Mouse (Mus musculus): ENCODE measurements at regions not wholly inside any gene's neighbourhood (a gene's known extent, or its start where the extent isn't known, plus 50 kb on each side); places are given as distances from the start of the nearest gene placed in this dataset.

DNA sequence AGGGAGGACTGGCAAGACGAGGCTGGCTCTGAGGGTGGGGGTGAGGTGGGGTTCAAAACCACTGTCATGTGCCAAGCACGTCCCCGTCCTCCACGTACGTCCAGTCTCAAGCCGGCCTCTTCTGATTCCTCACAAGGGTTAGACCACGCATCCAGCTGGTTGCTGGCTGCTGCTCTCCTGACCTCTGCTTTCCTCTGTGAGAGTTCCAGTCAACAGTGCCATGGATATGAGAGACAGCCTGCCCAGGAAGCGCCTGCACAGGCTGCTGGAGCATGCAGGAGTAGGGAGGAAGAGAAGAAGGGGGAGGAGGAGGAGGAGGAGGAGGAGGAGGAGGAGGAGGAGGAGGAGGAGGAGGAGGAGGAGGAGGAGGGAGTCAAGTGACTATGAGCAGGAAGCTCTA, 224.6 kb upstream of the Ajap1 start:
- no peak for ATAC-seq (ENCODE audit: insufficient number of reproducible peaks, low FRiP score, low TSS enrichment)

DNA sequence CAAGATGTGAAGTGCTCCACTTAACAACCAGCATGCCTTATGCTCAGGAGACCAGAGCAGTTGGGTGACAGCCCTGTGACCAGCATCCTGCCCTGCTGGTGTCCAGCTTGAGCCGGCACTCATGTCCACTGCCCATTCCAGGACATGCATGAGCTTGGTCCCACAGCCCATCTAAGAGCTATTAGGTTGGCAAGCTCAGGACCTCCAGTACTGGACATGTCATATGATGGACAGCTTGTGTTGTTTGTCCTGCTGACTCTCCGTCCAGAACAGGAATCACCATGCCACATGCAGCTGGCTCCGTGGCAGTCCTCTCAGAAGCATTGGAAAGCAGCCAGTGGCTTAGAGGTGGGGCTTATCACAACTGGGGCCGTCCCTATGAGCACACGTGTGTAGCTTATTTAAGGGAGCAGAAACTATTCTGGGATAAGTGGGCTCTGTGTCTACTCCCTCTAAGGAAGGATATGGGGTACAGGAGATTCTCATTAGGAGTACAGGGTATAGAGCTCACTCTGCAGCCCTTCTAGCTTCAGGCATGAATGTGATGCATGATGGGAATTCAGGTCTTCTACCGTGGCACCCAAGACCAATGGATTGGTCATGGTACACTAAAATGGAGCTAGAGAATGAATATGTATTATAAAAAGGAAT, 232.5 kb upstream of the Ajap1 start:
- no peak for ATAC-seq (ENCODE audit: insufficient number of reproducible peaks, low FRiP score, low TSS enrichment)

DNA sequence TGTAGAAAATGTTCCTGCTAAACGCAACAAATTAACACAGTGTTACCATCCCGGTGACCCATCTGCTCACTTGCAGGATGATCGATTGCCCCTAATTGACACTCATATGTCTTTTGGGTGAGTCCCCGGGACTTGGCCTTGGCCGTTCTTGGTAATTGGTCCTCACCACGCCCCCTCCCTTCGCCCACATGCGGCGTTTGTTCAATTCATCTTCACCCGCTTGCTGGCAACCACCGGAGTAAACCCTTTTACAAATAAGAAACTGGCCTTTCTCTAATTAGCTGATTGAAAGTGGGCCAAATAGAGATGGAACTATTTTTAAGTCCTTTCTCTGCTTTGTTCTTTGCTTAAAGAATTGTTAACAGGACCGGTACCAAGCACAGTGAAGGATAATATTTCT, 234.7 kb upstream of the Ajap1 start:
- no peak for ATAC-seq (ENCODE audit: insufficient number of reproducible peaks, low FRiP score, low TSS enrichment)

DNA sequence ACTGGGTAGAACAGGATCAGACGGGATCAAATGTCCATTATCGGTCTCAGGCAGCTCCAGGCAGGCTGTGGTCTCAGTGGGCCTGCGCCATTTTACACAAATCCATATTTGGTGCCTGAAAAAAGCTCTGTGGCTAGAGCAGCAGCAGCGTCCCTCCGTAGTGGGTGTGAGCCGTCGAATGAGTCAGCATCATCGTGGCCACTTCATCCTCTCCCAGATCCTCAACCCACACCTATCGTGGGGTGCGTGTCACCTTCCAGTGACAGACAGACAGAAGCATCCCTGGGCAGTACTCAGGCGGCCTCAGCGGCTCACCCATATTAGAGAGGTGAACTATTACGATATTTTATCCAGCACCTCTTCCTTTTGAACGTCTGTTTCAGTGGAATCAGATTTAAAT, 233.0 kb upstream of the A430005L14Rik start:
- no peak for ATAC-seq (ENCODE audit: insufficient number of reproducible peaks, low FRiP score, low TSS enrichment)

DNA sequence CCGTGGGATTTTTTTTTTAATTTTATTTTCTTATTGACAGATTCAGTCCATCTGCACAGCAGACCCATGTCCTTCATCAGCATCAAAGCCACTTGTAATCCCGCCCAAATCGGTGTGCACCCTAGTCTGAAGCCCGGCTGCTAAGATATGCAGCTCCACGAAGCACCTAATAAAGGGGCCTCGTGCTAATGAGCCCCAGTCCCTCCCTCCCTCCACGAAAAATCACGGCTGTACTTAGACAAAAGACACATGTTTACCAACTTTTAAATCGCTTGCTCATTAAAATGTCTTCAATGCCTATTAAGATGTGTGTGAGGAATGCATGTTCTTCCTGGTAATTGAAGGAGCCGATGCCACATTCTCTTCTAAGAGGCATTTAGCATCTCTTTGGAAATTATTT, 229.8 kb upstream of the A430005L14Rik start:
- ATAC-seq (ENCODE audit: insufficient number of reproducible peaks, low FRiP score, low TSS enrichment): no peak

DNA sequence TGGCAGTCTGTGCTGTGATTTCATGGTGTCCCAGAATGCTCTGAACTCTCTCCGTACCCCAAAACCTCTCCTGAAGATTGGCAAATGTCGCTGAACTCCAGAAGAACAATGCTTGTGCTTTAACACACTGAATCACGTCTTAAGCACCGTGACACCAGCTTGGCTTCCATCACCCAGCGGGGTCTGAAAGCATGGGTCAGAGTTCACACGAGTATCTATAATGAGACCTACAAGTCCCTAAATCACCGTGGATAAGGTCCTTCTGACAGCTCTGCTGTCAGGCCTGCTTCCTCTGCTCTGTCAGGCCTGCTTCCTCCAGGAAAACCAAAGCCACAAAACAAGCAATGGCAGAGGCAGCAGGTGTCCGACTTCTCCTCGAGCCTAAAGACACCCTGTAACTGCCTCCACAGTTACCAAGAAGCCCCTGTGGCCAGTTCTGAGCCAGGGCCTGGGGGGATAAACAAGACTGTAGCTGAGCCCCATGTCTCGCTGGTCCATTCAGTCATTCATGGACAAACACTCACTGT, 229.1 kb upstream of the A430005L14Rik start:
- ATAC-seq (ENCODE audit: insufficient number of reproducible peaks, low FRiP score, low TSS enrichment): no peak

DNA sequence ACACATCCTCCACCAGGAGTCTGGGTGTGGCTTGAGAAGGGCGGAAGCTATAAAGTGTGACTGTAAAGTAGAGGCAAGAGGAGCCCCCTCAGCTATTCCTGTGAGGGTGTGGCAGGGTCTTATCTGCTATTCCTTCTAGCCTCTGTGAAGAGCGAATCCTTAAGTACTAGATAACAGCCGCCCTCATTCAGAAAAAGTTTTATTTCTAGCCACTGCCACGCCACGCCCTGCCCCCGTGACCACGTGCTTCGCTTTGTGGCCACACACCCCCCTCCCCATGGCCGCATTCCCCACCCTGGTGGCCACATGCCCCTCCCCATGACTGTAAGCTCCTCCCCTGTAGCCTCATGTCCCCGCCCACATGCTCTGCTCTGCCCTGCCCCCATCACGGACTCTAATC, 218.9 kb upstream of the A430005L14Rik start:
- ATAC-seq (ENCODE audit: insufficient number of reproducible peaks, low FRiP score, low TSS enrichment): no peak

DNA sequence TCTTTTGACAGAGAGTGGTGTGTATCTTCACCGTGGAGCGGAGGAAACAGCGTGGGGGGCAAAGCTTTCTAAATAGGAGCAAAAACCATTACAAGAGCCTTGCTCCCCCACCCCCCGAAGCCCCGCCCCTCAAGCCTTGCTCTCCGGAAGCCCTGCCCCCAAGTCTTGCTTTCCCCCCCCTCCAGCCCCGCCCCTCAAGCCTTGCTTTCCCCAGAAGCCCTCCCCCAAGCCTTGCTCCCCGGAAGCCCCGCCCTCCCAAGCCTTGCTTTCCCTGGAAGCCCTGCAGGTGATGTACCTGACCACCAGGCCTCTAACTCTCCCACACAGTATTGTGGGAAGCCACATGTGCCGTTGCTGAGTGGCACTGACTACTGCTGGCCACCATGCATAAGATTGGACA, 214.8 kb upstream of the A430005L14Rik start:
- no peak for ATAC-seq (ENCODE audit: insufficient number of reproducible peaks, low FRiP score, low TSS enrichment)

DNA sequence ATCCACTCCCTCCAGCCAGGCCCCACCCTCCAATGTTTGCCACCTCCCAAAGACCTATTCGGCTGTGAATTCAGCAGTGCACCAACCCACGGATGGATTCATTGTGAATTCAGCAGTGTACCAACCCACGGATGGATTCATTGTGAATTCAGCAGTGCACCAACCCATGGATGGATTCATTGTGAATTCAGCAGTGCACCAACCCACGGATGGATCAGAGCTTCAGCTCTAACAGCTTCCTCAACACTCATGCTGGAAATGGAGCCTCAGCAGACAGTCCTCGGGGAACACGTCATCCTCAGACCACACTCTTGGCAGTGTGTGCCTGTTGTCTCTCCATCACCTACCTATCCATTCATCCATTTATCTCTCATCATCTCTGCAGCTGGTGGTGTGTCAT, 204.2 kb upstream of the A430005L14Rik start:
- ATAC-seq (ENCODE audit: insufficient number of reproducible peaks, low FRiP score, low TSS enrichment): no peak

DNA sequence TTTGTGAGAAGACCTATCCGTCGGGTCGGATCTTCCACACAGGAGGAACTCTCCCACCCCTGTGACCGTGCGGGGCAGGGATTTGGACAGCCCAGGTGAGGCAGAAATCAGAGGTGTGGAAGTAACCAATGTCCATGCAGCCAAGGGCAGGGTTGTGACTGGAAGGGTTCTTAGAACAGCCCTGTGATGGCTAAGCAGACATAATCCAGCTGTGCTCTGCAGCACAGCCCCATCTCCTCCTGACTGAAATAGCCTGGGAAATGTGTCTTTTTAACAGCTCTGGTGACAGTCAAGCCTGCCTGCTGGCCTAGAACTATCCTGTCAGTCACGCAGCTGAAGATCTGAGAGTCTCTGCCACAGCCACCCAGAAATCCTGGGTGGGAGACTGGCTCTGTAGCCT, 198.7 kb upstream of the A430005L14Rik start:
- ATAC-seq (ENCODE audit: insufficient number of reproducible peaks, low FRiP score, low TSS enrichment): no peak

DNA sequence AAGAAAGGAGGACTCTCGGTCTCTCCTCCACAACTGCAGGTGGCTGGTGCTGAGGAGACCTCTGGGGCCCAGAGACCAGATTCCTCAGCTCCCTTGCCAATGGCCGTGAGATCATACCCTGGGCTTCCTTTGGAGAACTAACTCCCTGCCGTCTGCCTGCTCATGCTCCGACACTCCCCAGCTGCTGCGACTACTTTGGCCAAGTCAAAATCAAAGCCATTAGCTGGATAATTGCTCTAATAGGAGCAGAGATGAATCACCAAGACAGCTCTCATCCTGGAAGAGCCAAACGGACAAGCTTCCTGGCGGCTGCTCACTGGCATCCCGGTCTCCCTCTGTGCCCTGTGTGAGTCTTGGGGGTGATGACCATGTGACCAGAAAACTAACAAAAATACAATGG, 198.3 kb upstream of the A430005L14Rik start:
- no peak for ATAC-seq (ENCODE audit: insufficient number of reproducible peaks, low FRiP score, low TSS enrichment)

DNA sequence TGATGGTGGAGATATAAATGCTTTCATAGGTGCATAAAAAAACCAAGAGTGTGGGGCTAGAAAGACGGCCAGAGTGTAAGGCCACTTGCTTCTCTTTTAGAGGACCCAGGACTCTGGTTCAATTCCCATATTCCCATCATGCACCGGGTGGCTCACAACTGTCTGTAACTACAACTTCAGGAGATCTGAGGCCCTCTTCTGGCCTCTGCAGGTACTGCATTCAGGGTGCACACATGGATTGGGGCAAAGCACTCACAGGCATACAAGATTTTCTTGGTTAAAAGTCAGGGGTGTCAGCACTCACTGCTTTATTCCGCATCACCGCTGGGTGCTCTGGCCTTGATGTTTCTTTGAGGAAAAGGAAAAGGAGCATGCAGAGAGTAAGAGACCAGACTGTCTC, 196.1 kb upstream of the A430005L14Rik start:
- ATAC-seq (ENCODE audit: insufficient number of reproducible peaks, low FRiP score, low TSS enrichment): no peak

DNA sequence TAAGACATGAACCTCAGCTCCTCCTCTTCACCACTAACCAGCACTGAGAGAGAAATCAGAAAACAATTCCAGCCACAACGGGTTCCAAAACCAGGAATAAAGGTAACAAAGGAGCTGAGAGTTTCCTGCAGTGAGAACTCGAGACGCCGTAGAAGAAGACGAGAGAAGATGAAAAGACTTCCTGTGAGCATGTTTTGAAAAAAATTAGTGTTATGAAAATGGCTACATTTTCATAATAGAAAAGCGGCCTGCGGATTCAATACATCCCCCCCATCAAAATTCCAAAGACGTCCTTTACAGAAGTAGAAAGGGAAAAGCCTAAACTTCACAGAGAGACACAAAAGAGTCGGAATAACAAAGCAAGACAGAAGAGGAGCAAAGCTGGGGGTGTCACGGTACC, 193.6 kb upstream of the A430005L14Rik start:
- ATAC-seq (ENCODE audit: insufficient number of reproducible peaks, low FRiP score, low TSS enrichment): no peak

DNA sequence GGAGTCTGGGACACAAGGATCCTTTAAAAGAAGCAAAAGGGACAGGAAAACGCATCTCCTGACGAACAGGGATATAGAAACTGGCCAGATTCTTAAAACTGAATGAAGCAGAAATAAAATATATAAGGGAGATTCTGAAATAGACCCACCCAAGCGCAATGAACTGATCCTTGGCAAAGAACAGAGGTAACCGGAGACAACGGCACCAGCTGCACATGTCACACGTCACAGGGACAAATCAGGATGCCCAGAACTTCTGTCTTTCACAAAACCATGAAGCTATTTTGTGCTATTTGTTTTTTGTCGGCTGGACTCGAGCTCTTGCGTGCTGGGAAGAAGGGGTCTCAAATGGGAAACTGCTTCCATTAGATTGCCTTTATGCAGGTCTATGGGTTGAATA, 189.3 kb upstream of the A430005L14Rik start:
- ATAC-seq (ENCODE audit: insufficient number of reproducible peaks, low FRiP score, low TSS enrichment): no peak

DNA sequence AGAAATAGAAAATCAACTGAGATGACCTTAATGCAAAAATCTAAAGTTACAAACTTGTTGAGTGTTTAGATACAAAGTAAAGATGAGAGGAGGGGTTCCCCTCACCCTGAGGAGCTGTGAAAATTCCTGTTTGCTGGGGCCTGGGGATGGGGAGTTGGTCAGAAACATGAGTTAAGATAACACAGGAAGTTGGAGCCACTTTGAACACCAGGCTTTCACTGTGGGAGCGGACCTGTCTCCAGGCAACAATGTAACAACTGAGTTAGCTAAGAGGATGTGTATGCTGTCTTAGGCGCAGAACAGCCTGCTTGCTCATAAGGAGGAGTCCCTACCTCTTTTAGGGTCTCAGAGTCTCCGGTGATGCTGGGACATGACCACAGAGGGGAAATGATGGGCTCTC, 188.7 kb upstream of the A430005L14Rik start:
- no peak for ATAC-seq (ENCODE audit: insufficient number of reproducible peaks, low FRiP score, low TSS enrichment)

DNA sequence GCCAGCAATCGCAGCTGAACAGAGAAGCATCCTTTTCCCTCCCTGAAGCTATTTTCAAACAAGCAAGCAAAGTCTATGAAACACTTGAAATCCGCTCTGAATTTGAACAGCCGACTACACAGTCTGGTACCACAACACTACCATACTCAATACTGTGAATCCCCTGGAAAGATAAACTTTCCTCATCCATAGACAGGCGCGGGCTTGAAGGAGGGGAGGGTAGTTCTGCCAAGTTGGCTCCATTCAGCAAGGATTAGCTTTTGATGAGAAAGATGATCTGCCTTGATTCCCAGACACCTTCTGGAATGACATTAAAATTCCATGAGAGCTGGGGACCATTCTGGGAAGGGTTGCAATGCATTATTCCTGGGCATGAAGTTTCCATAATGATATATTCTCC, 186.4 kb upstream of the A430005L14Rik start:
- ATAC-seq (ENCODE audit: insufficient number of reproducible peaks, low FRiP score, low TSS enrichment): no peak

DNA sequence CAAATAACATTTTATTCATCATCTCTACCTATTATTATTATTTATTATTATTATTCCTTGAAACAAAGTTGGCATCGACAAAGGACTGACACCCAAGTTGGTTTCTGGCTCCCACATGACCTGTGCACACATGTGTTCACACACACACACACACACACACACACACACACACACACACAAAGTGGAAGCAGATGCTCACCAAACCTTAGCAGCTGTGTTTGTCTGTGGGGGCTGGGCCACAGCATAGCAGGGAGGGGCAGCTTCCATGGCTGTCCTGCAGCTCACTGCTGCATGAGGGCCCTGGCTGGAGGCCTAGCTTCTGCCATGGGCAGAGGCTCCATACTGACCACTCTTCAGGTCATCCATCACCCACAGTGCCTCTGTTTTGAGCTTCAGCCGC, 176.5 kb upstream of the A430005L14Rik start:
- ATAC-seq (ENCODE audit: insufficient number of reproducible peaks, low FRiP score, low TSS enrichment): no peak

DNA sequence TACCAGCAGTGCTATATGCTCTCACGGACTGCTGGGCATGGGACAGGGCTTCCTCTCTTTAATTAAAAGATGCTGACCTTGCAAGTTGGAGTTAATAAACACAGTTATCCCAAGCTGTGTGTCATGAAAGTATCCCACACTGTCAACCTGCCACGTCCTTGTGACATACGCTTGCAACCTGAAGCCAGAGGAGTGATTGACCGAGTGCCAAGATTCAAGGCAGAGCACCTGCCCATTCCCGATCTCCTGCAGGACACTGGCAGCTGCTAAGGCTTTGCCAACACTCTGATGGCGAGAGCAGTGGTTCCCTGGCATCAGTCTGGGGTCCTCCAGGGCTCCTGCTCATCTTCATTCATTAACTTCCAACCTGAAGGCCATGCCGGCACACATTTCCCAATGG, 175.8 kb upstream of the A430005L14Rik start:
- no peak for ATAC-seq (ENCODE audit: insufficient number of reproducible peaks, low FRiP score, low TSS enrichment)

DNA sequence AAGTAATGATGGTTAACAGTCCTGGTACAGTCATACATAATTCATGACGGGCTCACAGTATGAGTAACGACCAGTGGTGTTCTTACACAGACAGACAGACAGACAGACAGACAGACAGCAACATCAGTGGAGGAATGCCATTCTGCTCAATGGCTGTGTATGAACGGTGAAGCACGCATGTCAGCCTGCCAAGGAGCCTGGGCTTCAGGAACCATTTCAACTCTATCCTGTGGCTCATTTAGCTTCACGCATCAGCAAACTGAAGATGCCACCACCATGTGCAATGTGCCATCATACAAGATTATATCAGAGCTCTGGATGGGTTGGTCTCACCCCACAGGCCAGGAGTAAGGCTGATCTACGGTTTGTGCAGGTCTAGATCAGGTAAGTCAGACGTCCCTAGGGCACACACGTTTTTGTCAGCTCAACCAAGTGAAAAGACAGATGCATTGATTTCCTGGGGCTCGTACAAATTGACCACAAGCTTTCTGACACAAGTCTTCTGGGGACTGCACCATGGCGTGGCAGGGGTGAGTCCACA, 175.0 kb upstream of the A430005L14Rik start:
- no peak for ATAC-seq (ENCODE audit: insufficient number of reproducible peaks, low FRiP score, low TSS enrichment)

DNA sequence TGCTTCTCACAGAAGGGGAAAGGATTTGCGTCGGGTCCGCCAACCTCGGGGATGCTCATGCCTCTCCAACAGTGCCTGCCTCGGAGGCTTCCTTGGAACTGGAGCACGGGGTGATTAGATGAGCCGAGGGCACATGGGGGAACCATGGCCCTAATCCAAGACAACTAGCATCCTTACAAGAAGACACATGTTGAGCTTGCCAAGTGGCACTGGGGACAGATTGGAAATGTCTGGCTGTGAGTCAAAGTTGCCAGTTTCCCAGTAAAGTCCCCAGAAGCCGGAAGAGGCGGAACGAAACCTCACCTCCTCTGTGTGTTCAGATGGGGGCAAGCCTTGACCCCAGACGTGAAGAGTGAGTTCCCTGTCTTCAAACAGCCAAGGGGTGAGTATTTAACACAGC, 172.6 kb upstream of the A430005L14Rik start:
- no peak for ATAC-seq (ENCODE audit: insufficient number of reproducible peaks, low FRiP score, low TSS enrichment)

DNA sequence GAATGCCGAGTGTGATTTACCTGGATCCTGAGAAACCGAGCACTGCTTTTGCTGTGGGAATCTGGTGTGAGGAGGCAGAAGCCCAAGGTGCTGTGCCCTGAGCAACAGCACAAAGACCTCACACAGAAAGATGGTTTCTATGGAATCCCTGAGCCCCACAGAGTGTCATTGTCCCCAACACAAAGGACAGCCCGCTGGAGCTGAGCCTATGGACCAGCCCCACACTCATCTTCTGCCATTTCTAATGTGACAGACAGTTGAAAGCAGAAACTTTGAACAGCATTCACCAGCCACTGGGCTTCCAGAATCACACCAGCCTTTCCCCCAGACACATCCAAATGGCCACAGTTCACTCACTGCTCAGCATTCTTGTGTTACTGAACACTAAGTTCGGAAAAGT, 171.5 kb upstream of the A430005L14Rik start:
- no peak for ATAC-seq (ENCODE audit: insufficient number of reproducible peaks, low FRiP score, low TSS enrichment)

DNA sequence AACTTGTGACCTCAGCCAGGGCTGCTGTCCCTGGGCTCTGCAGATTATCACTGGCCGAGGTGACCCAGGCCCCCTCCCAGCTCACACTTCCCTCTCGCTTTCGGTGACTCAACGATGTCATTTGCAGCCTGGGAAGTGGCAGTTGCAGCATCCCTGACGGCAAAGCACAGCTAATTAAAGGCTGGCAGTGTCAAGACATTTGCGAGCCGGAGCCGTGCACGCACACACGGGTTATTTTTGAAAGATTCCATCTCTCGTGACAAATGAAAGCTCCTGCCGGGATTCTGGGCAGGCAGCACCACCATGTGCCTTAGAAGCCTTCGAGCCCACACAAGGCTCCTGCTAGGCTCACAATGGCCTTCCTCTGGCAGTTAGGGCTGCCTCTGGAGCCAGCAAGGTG, 164.7 kb upstream of the A430005L14Rik start:
- no peak for ATAC-seq (ENCODE audit: insufficient number of reproducible peaks, low FRiP score, low TSS enrichment)

All from cerebellum, adult (tissue).